Mouse (Mus musculus): ENCODE data around the gene Myrf.
"Not testable (repeated sequence)": the region's sequence is repeated elsewhere in the genome, so short reads cannot be mapped to it uniquely, and the experiment has no call there.

The Myrf gene

GRCm38 (mm10) chr19:10182670-10183298, 57.8 kb downstream of the Myrf start, which contains the start of gene Fads1:
TSS of gene Fads1 (plus strand) at chr19:10182888.
- DNase-seq (ENCODE audit: low read depth in 2 of 2, low spot score in 2 of 2): peak; percentile 74 to 78

GRCm38 (mm10) chr19:10182142-10182541, 58.4 kb downstream of the Myrf start:
- no peak for DNase-seq (ENCODE audit: low read depth in 2 of 2, low spot score in 2 of 2)

GRCm38 (mm10) chr19:10181225-10181624, 59.3 kb downstream of the Myrf start:
- DNase-seq (ENCODE audit: low read depth in 2 of 2, low spot score in 2 of 2): no peak

- DNase-seq (ENCODE audit: low read depth in 2 of 2, low spot score in 2 of 2): no peak
Observed at GRCm38 (mm10) chr19:10176941-10177372, 63.6 kb downstream of the Myrf start.

- DNase-seq (ENCODE audit: low read depth in 2 of 2, low spot score in 2 of 2): no peak
Observed at GRCm38 (mm10) chr19:10176477-10176876, 64.1 kb downstream of the Myrf start.

GRCm38 (mm10) chr19:10174956-10175355, 65.6 kb downstream of the Myrf start:
- no peak for DNase-seq (ENCODE audit: low read depth in 2 of 2, low spot score in 2 of 2)

GRCm38 (mm10) chr19:10173844-10174539, 66.6 kb downstream of the Myrf start:
- DNase-seq (ENCODE audit: low read depth in 2 of 2, low spot score in 2 of 2): no peak

GRCm38 (mm10) chr19:10173116-10173718, 67.3 kb downstream of the Myrf start:
- no peak for DNase-seq (ENCODE audit: low read depth in 2 of 2, low spot score in 2 of 2)

GRCm38 (mm10) chr19:10171846-10172245, 68.7 kb downstream of the Myrf start:
- DNase-seq (ENCODE audit: low read depth in 2 of 2, low spot score in 2 of 2): no peak

- no peak for DNase-seq (ENCODE audit: low read depth in 2 of 2, low spot score in 2 of 2)
Observed at GRCm38 (mm10) chr19:10171359-10171758, 69.2 kb downstream of the Myrf start.

GRCm38 (mm10) chr19:10170466-10170865, 70.1 kb downstream of the Myrf start:
- DNase-seq (ENCODE audit: low read depth in 2 of 2, low spot score in 2 of 2): no peak

GRCm38 (mm10) chr19:10169692-10170330, 70.7 kb downstream of the Myrf start:
- DNase-seq (ENCODE audit: low read depth in 2 of 2, low spot score in 2 of 2): not testable (repeated sequence)

- no peak for DNase-seq (ENCODE audit: low read depth in 2 of 2, low spot score in 2 of 2)
Observed at GRCm38 (mm10) chr19:10169179-10169578, 71.4 kb downstream of the Myrf start.

- no peak for DNase-seq (ENCODE audit: low read depth in 2 of 2, low spot score in 2 of 2)
Observed at GRCm38 (mm10) chr19:10168441-10168840, 72.1 kb downstream of the Myrf start.

GRCm38 (mm10) chr19:10167951-10168350, 72.6 kb downstream of the Myrf start:
- no peak for DNase-seq (ENCODE audit: low read depth in 2 of 2, low spot score in 2 of 2)

- no peak for DNase-seq (ENCODE audit: low read depth in 2 of 2, low spot score in 2 of 2)
Observed at GRCm38 (mm10) chr19:10167112-10167511, 73.4 kb downstream of the Myrf start.

GRCm38 (mm10) chr19:10165928-10166327, 74.6 kb downstream of the Myrf start:
- DNase-seq (ENCODE audit: low read depth in 2 of 2, low spot score in 2 of 2): not testable (repeated sequence)

GRCm38 (mm10) chr19:10163896-10164295, 76.7 kb downstream of the Myrf start:
- no peak for DNase-seq (ENCODE audit: low read depth in 2 of 2, low spot score in 2 of 2)
